Mouse (Mus musculus) kidney, adult 9 months (tissue): ENCODE measurements around the gene Sh3bp5.
A peak's percentile ranks its signal among the peaks of the same experiment; 100 is the strongest.

Experiments used
- DNase-seq: peaks from one replicate; pipeline ENCODE4 v3.0.0; 2022

Gene Sh3bp5

DNA sequence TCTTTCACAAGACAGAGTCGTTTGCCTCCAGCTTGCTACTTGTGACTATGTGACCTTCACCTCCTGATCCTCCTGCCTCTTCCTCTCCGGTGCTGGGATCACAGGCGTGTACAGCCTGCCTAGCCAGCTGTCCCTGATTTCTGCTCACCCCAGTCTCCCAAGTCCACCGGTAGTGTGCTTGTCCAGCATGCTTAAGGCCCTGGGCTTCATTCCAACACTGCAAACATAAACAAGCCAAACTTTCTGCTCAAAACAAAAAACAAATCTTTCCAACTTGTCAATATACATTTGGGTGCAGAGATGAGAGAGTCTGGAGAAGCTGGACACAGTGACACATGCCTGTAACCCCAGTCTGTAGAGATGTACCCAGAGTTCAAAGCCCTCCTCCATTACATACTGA is 3.5 kb downstream of the Sh3bp5 start:
- DNase-seq, result no peak

DNA sequence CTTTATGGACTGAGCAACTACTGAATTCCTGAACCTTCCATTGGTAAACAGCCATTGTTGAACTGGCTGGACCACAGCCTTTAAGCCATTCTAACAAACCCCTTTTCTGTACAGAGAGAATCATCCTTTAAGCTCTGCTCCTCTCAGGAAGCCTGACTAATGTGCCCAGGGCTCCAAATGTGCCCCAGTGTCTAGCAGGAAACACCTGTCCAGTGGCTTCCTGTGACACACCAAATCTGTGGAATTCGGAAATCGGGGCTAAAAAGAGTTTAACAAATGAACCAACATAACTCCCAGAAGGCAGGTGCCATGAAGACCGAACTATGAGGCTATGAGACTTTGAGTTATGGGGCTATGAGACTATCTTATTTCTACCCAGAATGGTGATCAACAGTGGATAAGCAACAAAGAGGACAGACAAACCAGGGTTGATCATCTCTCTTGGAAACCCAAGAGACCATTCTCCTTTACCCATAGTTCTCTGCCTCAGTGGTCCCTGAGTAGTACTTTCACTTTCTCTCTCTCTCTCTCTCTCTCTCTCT is 4.0 kb downstream of the Sh3bp5 start:
- DNase-seq, result peak; percentile 75

DNA sequence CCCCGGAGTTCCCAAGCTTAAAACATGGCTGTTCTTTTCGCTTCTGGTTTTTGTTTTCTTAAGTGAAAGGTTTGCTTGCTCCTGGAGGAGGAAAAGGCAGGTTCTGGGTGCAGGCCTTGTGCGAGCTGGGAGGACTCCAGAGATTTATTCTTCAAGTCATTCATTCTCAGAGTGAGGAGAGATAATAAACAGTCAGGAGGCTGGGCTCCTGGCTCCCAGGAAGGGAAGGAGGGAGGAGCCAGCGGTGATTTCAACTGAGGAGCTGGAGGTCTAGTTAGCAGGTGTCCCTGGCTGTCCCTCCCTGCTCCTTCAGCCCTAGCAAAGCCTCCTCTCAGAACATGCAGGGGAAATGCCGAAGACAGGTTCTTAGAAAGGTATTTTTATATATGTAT is 6.9 kb downstream of the Sh3bp5 start:
- DNase-seq, result peak; percentile 69

DNA sequence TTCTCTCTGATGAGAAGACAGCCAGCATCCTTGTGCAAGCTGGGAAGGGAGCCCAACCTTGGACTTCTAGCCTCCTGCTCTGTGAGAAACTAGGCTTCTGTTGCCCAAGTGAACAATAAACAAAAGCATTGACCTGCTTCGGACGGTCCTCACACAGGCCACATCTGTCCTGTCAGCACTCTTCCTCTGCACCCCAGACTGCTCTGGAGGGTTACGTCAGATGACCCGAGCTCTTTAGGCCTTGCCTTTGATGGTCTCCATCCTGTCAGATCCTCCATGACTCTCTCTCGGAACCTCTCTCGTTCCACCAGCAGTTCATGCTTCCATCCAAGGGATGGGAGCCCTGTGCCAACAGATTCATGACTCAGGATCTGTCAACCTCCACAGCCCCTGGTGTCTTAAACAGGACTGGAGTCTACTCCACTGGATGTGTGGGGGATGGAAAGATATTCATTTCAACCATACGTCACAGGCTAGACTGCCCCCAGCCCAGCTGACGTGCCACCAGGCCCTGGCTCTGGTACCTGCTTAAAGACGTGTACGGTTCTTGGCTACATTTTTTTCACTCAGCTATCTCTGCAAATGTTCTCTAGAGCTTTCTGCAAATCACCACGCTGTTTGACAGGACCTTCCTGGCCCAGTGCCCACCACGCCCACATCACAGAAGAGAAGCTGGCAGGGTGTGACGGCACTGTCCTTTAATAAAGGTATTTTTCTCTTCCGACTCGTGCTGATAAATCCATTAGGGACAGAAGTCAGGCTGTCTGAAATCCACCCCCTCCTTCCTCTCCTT is 7.5 kb downstream of the Sh3bp5 start:
- peak; percentile 90 for DNase-seq

DNA sequence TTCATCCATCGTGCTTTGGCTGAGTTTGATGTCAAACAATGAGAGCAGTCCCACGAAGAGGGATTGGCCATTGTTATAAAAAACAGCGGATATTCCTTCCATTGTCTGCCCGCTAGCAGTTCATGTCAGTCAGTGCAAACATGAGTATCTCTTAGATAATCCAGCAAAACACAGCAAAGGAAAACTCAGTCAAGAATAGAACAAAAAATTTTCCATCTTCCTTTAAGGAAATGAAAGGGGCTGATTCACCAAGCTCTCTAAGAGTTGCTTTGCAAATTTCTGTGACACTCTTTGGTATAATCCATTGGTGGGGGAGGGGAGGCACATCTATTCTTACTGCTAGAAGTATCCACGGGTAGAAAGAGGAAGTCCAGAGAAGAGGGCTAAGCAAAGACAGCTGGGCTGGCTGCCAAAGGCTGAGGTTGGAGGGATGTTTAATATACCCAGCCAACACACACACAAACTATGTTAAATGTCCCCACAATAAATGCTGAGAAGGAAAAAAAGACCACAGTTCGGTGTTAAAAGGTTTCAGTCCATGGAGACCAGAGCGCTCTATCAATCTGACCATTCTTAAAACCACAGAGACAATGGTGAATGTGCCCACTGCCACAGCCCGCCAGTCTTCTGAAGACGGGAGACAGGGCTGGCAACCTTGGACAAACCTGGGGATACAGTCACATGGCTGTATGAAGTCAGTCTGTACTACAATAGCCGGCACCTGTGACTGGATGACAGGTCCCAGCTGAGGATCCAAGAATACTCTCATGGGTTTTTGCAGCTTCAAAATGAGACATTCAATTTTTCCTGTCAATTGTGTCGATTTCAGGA is 12.7 kb downstream of the Sh3bp5 start:
- peak; percentile 83 for DNase-seq

DNA sequence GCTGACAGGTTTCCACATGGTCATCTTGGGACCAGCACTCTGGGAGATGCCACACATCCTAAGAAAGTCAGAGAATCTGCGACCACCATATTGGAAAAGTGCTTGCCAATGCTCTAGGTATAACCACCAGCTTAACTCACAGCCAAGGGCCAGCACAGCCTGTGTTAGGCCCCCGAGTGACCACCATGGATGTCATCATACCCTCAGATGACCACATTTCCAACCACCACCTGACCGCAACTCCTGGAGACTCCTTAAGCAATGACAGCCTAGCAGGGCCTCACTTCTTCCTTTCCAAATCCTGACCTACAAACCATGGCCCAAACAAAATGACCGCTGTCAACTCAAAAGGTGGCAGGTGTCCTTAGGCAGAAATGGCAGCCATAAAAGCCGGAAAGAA is 13.5 kb downstream of the Sh3bp5 start:
- no peak for DNase-seq

DNA sequence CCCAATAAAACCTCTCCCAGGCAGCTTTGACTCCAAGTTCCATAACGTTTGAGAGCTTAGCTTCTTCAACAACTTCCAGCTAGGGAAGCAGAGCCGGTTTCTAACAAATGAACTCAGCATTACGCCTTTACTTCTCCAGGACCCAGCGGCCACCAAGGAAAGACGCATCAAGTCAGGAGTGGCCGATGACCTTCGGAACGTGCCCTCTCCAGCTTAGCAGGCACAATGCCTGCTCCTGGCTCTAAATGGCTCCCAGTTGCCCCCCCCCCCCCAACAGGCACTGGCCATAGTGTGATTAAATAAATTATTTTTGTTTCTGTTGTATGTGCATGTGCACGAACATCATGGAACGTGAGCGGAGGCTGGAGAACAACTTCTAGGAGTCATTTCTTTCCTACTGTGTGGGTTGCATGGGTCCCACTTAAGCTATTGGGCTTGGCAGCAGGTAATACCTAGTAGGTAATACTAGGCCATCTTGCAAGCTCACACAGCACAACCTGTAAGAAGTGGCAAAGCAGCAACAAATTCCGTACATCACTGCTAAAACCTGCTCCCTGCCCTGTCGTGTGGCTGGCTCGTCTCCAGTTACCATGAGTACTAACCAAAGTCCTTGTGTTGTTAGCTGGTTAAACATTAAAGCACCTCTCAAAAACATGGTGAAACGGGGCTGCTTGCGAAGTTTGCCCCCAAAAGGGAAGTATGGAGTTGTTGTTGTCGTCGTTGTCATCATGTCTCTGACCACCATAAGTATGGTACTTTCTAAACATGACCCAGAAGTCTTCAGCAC is 14.2 kb downstream of the Sh3bp5 start:
- peak; percentile 93 for DNase-seq

DNA sequence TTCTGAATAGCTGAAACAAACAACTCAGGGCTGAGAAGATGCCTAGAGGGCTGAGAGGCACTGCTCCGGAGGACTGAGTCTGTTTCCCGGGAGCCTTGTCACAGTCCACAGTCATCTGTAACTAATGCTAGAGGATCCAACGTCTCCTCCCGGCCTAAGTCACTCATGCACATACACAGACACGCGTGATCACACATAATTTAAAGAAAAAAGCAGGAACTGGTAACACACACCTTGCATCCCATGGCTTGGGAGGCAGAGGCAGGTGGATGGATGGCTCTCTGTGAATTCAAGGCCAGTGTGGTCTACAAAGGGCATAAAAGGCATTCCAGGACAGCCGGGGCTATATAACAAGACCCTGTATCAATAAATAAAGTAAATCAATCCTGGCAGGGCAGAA is 14.9 kb downstream of the Sh3bp5 start:
- DNase-seq, result no peak

DNA sequence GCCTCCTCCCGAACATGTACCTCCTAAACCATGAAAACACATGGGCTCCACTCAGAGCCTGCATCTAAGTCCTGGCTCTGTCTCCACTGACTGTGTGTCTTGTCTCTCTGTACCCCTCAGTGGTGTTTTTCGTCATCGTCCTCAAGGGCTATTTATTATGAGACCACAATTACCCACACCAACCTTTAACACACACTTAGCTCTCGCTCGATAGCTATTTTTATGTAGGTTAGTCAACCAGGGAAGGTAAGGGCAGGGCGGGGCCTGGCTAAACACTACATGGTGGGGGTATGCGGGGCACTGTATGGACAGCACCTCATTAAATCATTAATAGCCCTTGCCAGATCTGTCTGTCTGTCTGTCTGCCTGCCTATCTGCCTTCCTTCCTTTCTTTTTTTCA is 15.3 kb downstream of the Sh3bp5 start:
- no peak for DNase-seq

DNA sequence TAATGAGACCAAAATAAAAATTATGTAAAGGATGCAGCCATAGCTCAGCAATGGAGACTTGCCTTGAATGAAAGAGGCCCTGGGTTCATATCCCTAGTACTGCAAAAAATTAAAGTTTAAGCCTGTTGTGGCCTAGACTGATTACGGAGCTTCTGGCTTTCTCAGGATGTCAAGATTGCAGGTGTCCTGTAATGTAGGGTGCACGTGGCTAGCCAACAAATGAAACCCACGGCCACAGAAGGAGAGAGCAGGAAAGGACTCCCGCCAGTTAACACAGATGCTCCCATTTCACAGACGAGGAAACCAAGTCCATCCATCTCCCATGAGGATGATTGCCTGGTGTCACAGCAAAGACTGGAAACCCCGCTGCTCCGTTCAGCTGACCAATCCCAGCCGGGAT is 15.7 kb downstream of the Sh3bp5 start:
- DNase-seq, result no peak

DNA sequence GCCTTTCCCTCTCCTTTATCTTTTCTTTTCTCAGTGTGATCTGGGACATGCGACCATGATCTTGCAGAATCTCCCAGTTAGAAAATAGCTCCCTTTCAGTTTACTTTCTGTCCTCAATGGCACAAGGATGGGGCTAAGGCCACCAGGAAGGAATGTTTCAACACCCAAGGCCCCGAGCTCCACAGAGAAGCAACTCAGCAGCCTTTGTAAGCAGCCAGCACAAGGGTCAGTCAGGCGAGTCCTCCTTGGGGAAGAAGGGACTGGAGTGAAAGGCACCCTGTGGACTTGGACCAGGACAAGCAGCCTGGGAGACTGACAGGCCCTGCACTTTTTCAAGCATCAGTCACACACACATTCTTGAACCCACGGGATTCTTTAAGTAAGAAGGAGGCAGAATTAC is 16.6 kb downstream of the Sh3bp5 start:
- peak; percentile 81 for DNase-seq

DNA sequence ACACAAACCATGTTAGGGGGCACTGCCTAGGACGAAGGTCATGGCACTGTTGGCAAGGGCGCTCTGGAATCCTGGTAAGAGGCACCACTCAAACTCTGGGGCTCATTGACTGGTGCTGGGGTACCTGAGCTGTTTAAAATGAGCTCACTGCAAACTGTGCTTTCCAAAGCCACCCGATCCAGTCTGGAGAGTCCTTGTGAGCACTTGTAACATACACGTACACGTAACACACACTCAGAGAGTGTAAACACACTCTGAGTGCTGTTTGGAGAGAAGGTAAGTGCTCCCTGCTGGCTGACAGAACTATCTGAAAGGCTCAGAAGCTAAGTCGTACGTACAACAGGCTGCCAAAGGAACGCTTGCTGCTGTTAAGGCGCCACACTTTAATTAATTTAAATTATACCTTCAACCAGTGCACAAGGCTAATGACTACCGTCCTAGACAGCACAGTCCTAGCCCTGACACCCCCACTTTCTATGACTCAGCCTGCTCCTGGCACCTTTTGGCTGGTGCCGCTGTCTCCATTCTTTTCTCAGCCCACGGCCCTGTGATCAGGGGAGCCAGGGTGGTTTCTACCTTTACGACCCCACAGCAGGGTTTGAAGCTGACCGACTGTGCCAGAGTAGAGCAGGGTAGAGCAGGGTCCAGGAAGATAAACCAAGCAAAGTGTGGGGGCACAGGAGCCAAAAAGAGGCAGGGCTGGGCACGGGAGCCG is 18.9 kb downstream of the Sh3bp5 start:
- no peak for DNase-seq

DNA sequence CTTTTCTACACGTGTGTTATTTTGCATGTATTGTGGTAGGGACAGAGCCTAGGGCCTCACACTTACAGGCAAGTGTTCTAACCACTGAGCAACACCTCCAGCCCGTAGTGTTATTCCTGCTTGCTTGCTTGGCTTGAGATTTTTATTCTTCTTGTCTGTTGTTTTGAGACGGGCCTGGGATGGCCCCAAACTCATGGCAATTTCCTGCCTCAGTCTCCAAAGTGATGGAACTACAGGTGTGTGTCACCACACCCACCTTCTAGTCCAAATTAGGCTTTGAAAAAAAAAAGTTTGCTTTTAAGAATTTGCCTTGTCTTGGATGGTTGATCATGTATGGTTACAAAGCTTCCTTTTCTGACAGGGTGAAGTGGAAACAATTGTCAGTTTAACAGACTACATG is 19.5 kb downstream of the Sh3bp5 start:
- DNase-seq, result no peak

DNA sequence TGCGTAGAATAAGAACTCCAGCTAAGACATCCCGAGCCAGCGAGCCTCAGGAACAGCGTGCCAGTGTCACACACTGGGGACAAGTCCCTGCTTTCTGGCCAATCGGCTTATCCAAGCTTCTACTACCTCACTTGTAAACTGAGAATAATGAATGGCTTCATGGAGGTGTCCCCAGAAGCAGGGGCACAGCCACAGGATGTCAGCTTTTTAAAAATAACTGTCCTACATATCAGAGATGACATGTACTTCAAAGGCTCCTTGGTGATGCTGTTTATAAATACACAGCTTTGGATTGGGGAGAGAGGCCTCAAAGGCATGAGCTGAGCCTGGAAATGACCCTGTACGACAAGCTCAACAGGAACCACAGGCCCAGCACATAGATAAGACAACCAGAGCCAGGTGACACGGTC is 20.9 kb downstream of the Sh3bp5 start:
- no peak for DNase-seq

DNA sequence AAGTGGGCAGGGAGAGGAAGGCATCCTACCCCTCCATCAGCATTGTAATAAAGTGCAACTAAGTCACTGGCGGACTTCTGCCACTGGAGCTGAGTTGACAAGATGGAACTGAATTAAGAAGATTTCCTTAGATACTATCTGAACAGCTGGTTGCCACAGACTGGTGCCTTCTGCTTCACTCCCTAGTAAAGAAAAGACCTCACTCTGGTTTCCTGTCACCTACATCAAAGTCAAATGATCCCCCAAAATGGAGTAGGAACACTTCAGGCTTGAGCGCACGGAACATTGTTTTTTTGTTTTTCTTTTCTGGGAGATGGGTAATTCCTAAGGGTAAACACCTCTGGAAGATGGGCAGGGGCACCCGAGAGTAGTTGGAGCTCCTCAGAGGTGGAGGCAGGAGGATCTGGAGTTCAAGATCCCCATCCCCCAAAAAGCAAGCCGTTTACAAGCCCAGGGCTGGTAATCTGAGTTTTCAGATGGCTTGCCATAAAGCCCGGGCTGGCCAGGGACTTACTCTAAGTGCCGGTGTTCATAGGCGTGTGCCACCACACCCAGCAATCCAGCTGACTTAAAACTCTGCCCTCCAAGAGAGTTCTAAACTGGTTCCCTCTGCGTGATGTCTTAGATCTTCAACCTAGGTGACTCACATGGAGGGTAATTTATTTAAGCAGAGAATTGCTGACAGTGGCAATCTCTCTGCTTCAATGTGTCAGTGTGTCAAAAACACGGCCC is 21.5 kb downstream of the Sh3bp5 start:
- DNase-seq, result no peak

DNA sequence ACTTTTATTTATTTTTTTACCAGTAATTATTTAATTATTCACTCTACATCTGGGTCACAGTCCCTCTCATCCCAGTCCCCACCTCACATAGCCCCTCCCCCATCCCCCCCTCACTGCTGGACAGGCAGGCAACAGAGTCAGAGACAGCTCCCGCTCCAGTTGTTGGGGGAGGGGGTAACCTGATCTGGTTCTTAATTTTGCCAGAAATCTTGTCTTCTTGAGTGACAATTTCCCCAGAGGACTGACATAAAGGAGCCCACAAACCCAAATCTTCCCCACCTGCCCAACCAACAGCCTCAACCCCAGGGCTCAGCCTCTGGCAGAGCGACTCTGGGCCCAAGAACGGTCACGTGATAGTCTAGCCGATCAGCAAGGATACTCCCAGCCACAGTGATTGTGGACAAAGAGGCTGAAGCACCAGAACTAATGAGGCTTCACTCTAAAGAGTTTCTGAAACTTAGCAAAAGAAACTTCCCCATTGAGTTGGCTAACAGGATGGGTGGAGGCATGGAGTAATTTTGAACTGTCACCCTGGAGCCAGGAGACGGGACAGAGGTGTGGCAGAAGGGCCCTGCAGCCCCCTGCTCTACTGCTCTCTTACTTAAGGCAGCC is 22.3 kb downstream of the Sh3bp5 start:
- no peak for DNase-seq

DNA sequence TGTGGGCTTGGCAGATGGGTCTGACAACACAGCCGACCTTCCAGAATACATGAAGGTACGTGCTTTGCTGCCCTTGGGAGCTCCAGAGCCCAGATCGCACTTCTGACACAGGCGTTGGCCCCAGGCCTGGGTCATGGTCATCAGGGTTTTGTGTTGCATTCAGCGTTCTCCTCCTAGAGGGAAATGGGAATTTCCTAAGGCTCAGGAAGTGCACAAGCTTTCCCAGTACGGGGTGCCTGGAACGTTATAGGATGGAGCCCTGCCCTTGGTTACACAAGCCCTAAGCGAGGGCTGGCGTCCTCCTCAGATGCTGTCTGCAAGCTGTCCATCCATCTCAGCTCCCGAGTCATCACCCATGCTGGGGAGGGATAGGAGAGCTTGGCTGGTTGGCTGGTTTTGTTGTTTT is 23.2 kb downstream of the Sh3bp5 start:
- DNase-seq, result no peak

DNA sequence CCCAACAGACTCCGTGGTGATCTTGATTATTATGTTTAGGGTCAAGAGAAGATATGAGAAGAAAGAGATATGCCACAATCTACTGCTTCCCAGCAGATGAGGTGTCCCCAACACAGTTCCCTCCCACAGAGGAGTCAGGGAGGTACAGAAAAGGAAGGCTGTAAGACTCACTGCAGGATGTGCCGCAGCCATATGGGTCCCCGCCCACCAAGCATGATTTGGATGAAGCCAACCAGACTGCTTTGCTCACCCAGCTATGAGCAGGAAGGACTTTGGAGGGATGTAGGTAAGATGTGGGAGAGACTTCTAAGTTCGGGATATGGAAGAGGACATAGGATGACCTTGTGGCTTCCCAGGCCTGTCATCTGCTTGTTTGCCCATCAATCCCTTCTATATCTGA is 25.1 kb downstream of the Sh3bp5 start:
- DNase-seq, result no peak

DNA sequence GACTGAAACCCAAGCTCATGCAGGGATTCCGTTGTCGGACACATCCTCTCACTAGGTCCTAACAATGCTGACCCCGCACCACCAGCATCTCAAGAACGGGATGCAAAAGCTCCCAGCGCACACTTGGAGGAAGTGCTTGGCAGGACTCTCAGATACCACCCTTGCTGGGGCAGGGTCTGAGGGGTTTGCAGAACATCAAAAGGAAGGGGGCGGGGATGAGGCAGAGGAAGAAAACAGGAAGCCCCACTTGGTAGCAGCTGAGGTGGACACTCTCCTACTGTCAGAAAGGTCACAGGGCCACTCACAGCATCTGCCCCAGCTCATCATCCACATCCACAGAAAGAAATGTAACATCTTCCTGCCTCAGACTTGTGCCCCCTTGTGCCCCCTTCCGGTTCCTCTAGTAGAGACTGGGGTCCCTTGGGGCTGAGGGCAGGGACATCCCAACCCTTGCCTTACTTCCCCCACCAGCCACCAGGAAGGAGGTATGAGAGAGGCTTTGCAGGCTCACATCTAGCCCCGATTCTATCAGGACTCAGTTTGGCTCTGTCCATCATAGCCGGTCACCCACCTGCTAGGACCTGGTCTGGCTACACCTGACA is 25.7 kb downstream of the Sh3bp5 start:
- peak; percentile 36 for DNase-seq

DNA sequence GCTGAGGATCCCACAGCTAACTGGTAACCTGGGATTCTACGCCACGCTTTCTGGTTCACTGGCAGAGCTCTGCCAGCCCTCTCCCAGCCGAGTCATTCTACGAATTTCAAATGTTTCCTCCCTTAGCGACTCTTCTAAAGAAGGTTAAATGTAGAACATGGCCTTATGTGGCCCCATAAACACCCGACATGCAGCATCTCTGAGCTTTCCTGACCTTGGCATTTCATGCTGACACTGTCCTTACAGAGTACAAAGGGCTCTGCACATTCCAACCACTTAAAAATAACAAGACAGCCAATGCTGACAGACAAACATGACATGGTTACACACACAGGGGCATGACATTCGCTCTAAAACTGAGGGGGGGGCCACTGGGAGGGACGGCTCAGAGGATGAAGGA is 27.2 kb downstream of the Sh3bp5 start:
- DNase-seq, result peak; percentile 74
